Mouse (Mus musculus) activated CD4-positive, CD25-positive, alpha-beta regulatory T cell, adult 4 months (primary cell): Measurements from ENCODE around the gene Nck2. TPM values are rescaled to one million over a fixed set of nuclear protein-coding genes. Genes with fewer than 3 reads are reported as not detected.

Experiments
- ATAC-seq: one replicate; pipeline ENCODE4 v1.8.0; 2017
- polyA plus RNA-seq, 2 experiments: library from polyadenylated mRNA; unstranded; fragments of 100-300 nt; shearing (Covaris generic); gene quantifications; one replicate each; pipeline ENCODE4 v1.2.1; 2017

The Nck2 gene
- polyA plus RNA-seq, 2 experiments from 2014 or later, result 18.5 to 24.0 TPM

GRCm38 (mm10) chr1:43574793-43575304 lies 130.5 kb downstream of the Nck2 start:
- no peak for ATAC-seq

- ATAC-seq, result no peak
Measured at GRCm38 (mm10) chr1:43577371-43577770, 133.0 kb downstream of the Nck2 start.

- no peak for ATAC-seq
Measured at GRCm38 (mm10) chr1:43583564-43583963, 139.2 kb downstream of the Nck2 start.

GRCm38 (mm10) chr1:43589001-43589400 lies 144.6 kb downstream of the Nck2 start:
- ATAC-seq, result no peak

GRCm38 (mm10) chr1:43589910-43590309 lies 145.5 kb downstream of the Nck2 start:
- ATAC-seq, result no peak

GRCm38 (mm10) chr1:43590727-43591126 lies 146.3 kb downstream of the Nck2 start:
- ATAC-seq, result no peak

GRCm38 (mm10) chr1:43593069-43593468 lies 148.7 kb downstream of the Nck2 start:
- ATAC-seq, result no peak

GRCm38 (mm10) chr1:43594738-43595137 lies 150.4 kb downstream of the Nck2 start:
- no peak for ATAC-seq

- ATAC-seq, result no peak
Measured at GRCm38 (mm10) chr1:43597731-43598130, 153.4 kb downstream of the Nck2 start.

GRCm38 (mm10) chr1:43599483-43599882 lies 155.1 kb downstream of the Nck2 start:
- no peak for ATAC-seq

GRCm38 (mm10) chr1:43601054-43601453 lies 156.7 kb downstream of the Nck2 start:
- ATAC-seq, result no peak

- no peak for ATAC-seq
Measured at GRCm38 (mm10) chr1:43615948-43616347, 171.6 kb downstream of the Nck2 start.

Other genes with a start within 250 kb of the Nck2 start
- gene Fhl2, start 247.6 kb upstream of the Nck2 start, polyA plus RNA-seq, result 1 to 10 TPM; 3.0 to 3.3 TPM